Mouse (Mus musculus): ENCODE measurements at regions not wholly inside any gene's neighbourhood (a gene's known extent, or its start where the extent isn't known, plus 50 kb on each side); places are given as distances from the start of the nearest gene placed in this dataset.

- no peak overlapping the region for H3K4me3 ChIP-seq
- H3K9me3 ChIP-seq (replicated peaks) = no peaks in the 10 kb centered on the region
- DNase-seq (ENCODE audit: low spot score) = no peak
- no peaks in the 10 kb centered on the region for H3K36me3 ChIP-seq
- no peaks in the 10 kb centered on the region for H3K27me3 ChIP-seq (ENCODE audit: low read depth, poor library complexity, severe bottlenecking)
- no peak overlapping the region for H3K27ac ChIP-seq
- 86% methylated on average over 2 of the region's 2 CpGs for WGBS
- H3K4me1 ChIP-seq = peaks cover 16% of the 10 kb centered on the region
These were observed 79.2 kb upstream of the Cpsf6 start for GRCm38 (mm10) chr10:117459041-117459475.

DNA sequence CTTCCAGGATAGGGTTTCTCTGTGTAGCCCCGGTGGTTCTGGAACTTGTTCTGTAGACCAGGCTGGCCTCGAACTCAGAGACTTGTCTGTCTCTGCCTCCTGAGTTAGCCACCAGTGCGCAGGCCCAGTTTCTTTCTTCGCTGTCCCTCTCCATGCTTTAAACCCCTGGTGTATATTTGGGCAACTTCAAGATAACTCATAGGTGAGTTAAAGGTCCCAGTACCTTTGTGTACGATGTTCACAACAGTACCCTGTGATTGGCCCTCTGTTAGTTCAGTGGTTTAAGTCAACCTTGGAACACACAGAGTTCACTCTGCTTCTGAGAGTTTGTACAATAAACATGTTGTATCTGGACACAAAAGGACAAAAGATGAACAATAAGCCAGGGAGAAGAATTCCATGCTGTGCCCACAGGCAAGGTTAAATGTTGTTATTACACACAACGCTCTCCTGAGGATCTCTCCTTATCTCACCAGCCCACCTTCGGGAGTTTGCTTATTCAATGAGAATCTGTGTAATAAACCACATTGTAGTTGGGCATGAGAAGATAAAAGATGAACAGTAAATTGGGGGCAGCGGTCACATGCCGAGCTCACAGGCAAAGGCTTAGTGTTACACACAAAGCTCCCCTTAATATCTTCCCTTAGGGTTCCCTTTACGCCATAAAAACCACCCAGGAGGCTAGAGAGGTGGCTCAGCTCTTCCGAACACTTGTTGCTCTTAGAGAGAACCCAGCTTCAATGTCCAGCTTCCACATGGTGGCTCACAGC lies 78.6 kb upstream of the Cpsf6 start:
- Histone ChIP-seq H3K27ac (no peak overlapping the region), H3K9me3 (replicated peaks) (no peaks in the 10 kb centered on the region), H3K4me1 (peaks cover 16% of the 10 kb centered on the region), H3K4me3 (no peak overlapping the region), H3K27me3 (ENCODE audit: low read depth, poor library complexity, severe bottlenecking) (no peaks in the 10 kb centered on the region), H3K36me3 (no peaks in the 10 kb centered on the region)
- WGBS = 90% methylated on average over 11 of the region's 11 CpGs
- no peak for DNase-seq (ENCODE audit: low spot score)

DNA sequence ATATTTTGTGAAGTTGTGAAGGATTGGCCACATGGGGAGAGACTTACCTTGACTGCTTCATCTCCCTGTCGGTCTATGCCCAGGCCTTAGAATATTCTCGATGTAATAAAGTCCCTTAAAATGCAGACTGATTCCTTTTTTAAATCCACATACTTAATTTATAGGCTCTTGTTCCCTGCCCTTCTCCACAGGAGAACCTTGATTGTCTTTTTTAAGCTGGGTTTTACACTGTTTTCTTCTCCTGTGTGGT lies 77.8 kb upstream of the Cpsf6 start:
- WGBS = 80% methylated on average over 2 of the region's 2 CpGs
- no peaks in the 10 kb centered on the region for H3K27me3 ChIP-seq (ENCODE audit: low read depth, poor library complexity, severe bottlenecking)
- H3K27ac ChIP-seq = no peak overlapping the region
- no peaks in the 10 kb centered on the region for H3K9me3 ChIP-seq (replicated peaks)
- H3K4me3 ChIP-seq = no peak overlapping the region
- DNase-seq (ENCODE audit: low spot score) = no peak
- H3K36me3 ChIP-seq = no peaks in the 10 kb centered on the region
- peaks cover 16% of the 10 kb centered on the region for H3K4me1 ChIP-seq

- Histone ChIP-seq H3K36me3 (no peaks in the 10 kb centered on the region), H3K4me1 (peaks cover 16% of the 10 kb centered on the region), H3K27ac (peak overlapping the region; percentile 34; the same call in 1 of the 2 replicates), H3K4me3 (no peak overlapping the region), H3K27me3 (ENCODE audit: low read depth, poor library complexity, severe bottlenecking) (no peaks in the 10 kb centered on the region), H3K9me3 (replicated peaks) (no peaks in the 10 kb centered on the region)
- 58% methylated on average over 18 of the region's 18 CpGs for WGBS
- DNase-seq (ENCODE audit: low spot score) = no peak
These were observed 77.3 kb upstream of the Cpsf6 start for GRCm38 (mm10) chr10:117456904-117457700.

- Histone ChIP-seq H3K36me3 (no peaks in the 10 kb centered on the region), H3K4me3 (no peak overlapping the region), H3K27me3 (ENCODE audit: low read depth, poor library complexity, severe bottlenecking) (no peaks in the 10 kb centered on the region), H3K27ac (peak overlapping the region; percentile 34; the same call in 1 of the 2 replicates), H3K9me3 (replicated peaks) (no peaks in the 10 kb centered on the region), H3K4me1 (peaks cover 16% of the 10 kb centered on the region)
- WGBS = 81% methylated on average over 8 of the region's 8 CpGs
- no peak for DNase-seq (ENCODE audit: low spot score)
These were observed 76.6 kb upstream of the Cpsf6 start for GRCm38 (mm10) chr10:117456427-117456826.

DNA sequence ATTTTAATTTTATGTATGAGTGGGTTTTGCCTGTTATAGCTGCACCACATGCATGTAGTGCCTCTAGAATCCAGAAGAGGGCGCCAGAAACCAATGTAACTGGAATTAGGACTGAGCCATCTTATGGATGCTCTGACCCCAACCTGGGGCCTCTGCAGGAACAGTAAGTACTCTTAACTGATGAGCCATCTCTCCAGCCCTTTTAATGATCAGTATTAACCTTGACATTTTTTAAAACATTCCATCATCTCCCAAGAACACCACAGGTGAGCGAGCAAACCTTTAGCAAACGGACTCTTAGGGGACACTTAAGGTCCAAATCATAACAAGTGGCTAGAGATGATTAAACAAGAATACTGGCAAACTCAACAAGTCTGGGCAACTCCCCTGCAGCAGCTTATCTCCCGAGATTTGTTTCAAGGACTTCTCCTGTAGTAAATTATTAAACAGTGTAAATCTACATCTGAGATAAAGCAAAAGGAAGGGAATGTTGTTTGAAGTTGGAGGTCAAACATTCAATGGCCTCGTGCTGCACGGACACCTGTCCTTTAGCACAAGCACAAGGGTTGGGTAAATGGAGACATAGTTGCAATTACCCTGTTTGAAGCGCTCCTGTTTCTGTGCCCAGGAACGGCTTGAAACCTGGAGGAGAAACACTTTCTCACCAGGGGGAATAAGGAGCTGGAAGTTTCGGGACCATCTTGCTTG lies 75.9 kb upstream of the Cpsf6 start:
- no peaks in the 10 kb centered on the region for H3K36me3 ChIP-seq
- H3K27ac ChIP-seq = no peak overlapping the region
- peaks cover 16% of the 10 kb centered on the region for H3K4me1 ChIP-seq
- peak; percentile 77 for DNase-seq (ENCODE audit: low spot score)
- H3K4me3 ChIP-seq = no peak overlapping the region
- 75% methylated on average over 9 of the region's 9 CpGs for WGBS
- H3K9me3 ChIP-seq (replicated peaks) = no peaks in the 10 kb centered on the region
- no peaks in the 10 kb centered on the region for H3K27me3 ChIP-seq (ENCODE audit: low read depth, poor library complexity, severe bottlenecking)

GRCm38 (mm10) chr10:117454711-117455591 lies 75.1 kb upstream of the Cpsf6 start:
- no peaks in the 10 kb centered on the region for H3K27me3 ChIP-seq (ENCODE audit: low read depth, poor library complexity, severe bottlenecking)
- no peaks in the 10 kb centered on the region for H3K36me3 ChIP-seq
- DNase-seq (ENCODE audit: low spot score) = no peak
- 71% methylated on average over 12 of the region's 12 CpGs for WGBS
- H3K4me3 ChIP-seq = no peak overlapping the region
- no peak overlapping the region for H3K27ac ChIP-seq
- no peaks in the 10 kb centered on the region for H3K9me3 ChIP-seq (replicated peaks)
- H3K4me1 ChIP-seq = peaks cover 16% of the 10 kb centered on the region

DNA sequence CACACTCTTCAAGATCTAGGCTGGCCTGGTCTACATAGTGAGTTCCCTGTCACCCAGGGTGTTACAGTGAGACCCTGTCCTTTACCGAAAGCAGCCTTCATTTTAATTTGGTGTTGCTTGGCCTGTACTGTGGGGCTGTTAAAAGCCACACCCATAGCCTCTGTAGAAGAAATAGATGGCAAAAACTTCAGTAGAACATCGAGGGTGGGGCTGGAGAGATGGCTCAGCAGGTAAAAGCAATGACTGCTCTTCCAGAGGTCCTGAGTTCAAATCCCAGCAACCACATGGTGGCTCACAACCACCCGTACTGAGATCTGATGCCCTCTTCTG lies 74.3 kb upstream of the Cpsf6 start:
- Histone ChIP-seq H3K4me1 (peaks cover 16% of the 10 kb centered on the region), H3K36me3 (no peaks in the 10 kb centered on the region), H3K4me3 (no peak overlapping the region), H3K9me3 (replicated peaks) (no peaks in the 10 kb centered on the region), H3K27me3 (ENCODE audit: low read depth, poor library complexity, severe bottlenecking) (no peaks in the 10 kb centered on the region), H3K27ac (no peak overlapping the region)
- DNase-seq (ENCODE audit: low spot score) = no peak
- 86% methylated on average over 3 of the region's 3 CpGs for WGBS

- no peak for DNase-seq (ENCODE audit: low spot score)
- 90% methylated on average over 7 of the region's 7 CpGs for WGBS
- no peak overlapping the region for H3K4me3 ChIP-seq
- H3K4me1 ChIP-seq = peaks cover 16% of the 10 kb centered on the region
- H3K27me3 ChIP-seq (ENCODE audit: low read depth, poor library complexity, severe bottlenecking) = no peaks in the 10 kb centered on the region
- no peaks in the 10 kb centered on the region for H3K9me3 ChIP-seq (replicated peaks)
- no peak overlapping the region for H3K27ac ChIP-seq
- no peaks in the 10 kb centered on the region for H3K36me3 ChIP-seq
These were observed 73.8 kb upstream of the Cpsf6 start for GRCm38 (mm10) chr10:117453406-117454170.

- Histone ChIP-seq H3K27ac (no peak overlapping the region), H3K36me3 (no peaks in the 10 kb centered on the region), H3K4me3 (no peak overlapping the region), H3K27me3 (ENCODE audit: low read depth, poor library complexity, severe bottlenecking) (no peaks in the 10 kb centered on the region), H3K9me3 (replicated peaks) (no peaks in the 10 kb centered on the region), H3K4me1 (peaks cover 11% of the 10 kb centered on the region)
- DNase-seq (ENCODE audit: low spot score) = no peak
- WGBS = 36% methylated on average over 7 of the region's 7 CpGs
These were observed 72.6 kb upstream of the Cpsf6 start for GRCm38 (mm10) chr10:117452190-117452950.

GRCm38 (mm10) chr10:117451396-117452185 lies 71.8 kb upstream of the Cpsf6 start:
- no peaks in the 10 kb centered on the region for H3K9me3 ChIP-seq (replicated peaks)
- H3K27me3 ChIP-seq (ENCODE audit: low read depth, poor library complexity, severe bottlenecking) = no peaks in the 10 kb centered on the region
- no peak overlapping the region for H3K4me3 ChIP-seq
- no peak for DNase-seq (ENCODE audit: low spot score)
- no peaks in the 10 kb centered on the region for H3K36me3 ChIP-seq
- peaks cover 3% of the 10 kb centered on the region; the same call in 1 of the 2 replicates for H3K4me1 ChIP-seq
- 94% methylated on average over 9 of the region's 9 CpGs for WGBS
- H3K27ac ChIP-seq = no peak overlapping the region
